Mouse (Mus musculus) left cerebral cortex, postnatal 4 days (tissue): ENCODE measurements at regions not wholly inside any gene's neighbourhood (a gene's known extent, or its start where the extent isn't known, plus 50 kb on each side); places are given as distances from the start of the nearest gene placed in this dataset.
A peak's percentile ranks its signal among the peaks of the same experiment; 100 is the strongest.

ENCODE experiments used
- DNase-seq: peaks from one replicate; pipeline ENCODE4 v3.0.0-alpha.2; 2022
- intact Hi-C: fragments of 180-260 bp; cut with DNase I; formaldehyde crosslinking; loops from one replicate; pipeline ENCODE4 v1.15.1; 2025

GRCm38 (mm10) chr8:126855056-126855609 lies 90.5 kb downstream of the Tomm20 start:
- intact Hi-C loops: no loop called here
- DNase-seq: no peak

GRCm38 (mm10) chr8:126854121-126855055 lies 91.3 kb downstream of the Tomm20 start:
- intact Hi-C loops: no loop called here
- no peak for DNase-seq

- intact Hi-C loops: no loop called here
- no peak for DNase-seq
These were observed 92.8 kb downstream of the Tomm20 start for GRCm38 (mm10) chr8:126852663-126853390.

GRCm38 (mm10) chr8:126852184-126852583 lies 93.5 kb downstream of the Tomm20 start:
- DNase-seq: no peak
- intact Hi-C loops: no loop called here

GRCm38 (mm10) chr8:126851780-126852179 lies 93.9 kb downstream of the Tomm20 start:
- intact Hi-C loops: no loop called here
- no peak for DNase-seq

- intact Hi-C loops: no loop called here
- no peak for DNase-seq
These were observed 95.5 kb downstream of the Tomm20 start for GRCm38 (mm10) chr8:126850189-126850535.

GRCm38 (mm10) chr8:126849411-126850188 lies 96.0 kb downstream of the Tomm20 start:
- intact Hi-C loops: no loop called here
- DNase-seq: no peak

- DNase-seq: no peak
- intact Hi-C loops: no loop called here
These were observed 97.1 kb downstream of the Tomm20 start for GRCm38 (mm10) chr8:126848369-126849105.

GRCm38 (mm10) chr8:126847664-126848353 lies 97.8 kb downstream of the Tomm20 start:
- intact Hi-C loops: no loop called here
- no peak for DNase-seq

GRCm38 (mm10) chr8:126846188-126846565 lies 99.5 kb downstream of the Tomm20 start:
- no peak for DNase-seq
- intact Hi-C loops: no loop called here

- no peak for DNase-seq
- intact Hi-C loops: no loop called here
These were observed 100.0 kb downstream of the Tomm20 start for GRCm38 (mm10) chr8:126845530-126846187.

GRCm38 (mm10) chr8:126844627-126845026 lies 101.0 kb downstream of the Tomm20 start:
- intact Hi-C loops: no loop called here
- no peak for DNase-seq

- intact Hi-C loops: no loop called here
- DNase-seq: no peak
These were observed 104.5 kb downstream of the Tomm20 start for GRCm38 (mm10) chr8:126841187-126841586.

- intact Hi-C loops: no loop called here
- peak; percentile 54 for DNase-seq
These were observed 105.8 kb downstream of the Tomm20 start for GRCm38 (mm10) chr8:126839712-126840355.

GRCm38 (mm10) chr8:126839039-126839711 lies 106.5 kb downstream of the Tomm20 start:
- no peak for DNase-seq
- intact Hi-C loops: no loop called here

- intact Hi-C loops: no loop called here
These were observed 107.4 kb downstream of the Tomm20 start for GRCm38 (mm10) chr8:126838228-126838627.

GRCm38 (mm10) chr8:126837318-126838025 lies 108.2 kb downstream of the Tomm20 start:
- peak; percentile 57 for DNase-seq
- intact Hi-C loops: no loop called here

More at GRCm38 (mm10) chr8:126838228-126838627, 107.4 kb downstream of the Tomm20 start:
- no peak for DNase-seq
